Mouse (Mus musculus): ENCODE measurements around the gene Cdh4.

Gene Cdh4

DNA sequence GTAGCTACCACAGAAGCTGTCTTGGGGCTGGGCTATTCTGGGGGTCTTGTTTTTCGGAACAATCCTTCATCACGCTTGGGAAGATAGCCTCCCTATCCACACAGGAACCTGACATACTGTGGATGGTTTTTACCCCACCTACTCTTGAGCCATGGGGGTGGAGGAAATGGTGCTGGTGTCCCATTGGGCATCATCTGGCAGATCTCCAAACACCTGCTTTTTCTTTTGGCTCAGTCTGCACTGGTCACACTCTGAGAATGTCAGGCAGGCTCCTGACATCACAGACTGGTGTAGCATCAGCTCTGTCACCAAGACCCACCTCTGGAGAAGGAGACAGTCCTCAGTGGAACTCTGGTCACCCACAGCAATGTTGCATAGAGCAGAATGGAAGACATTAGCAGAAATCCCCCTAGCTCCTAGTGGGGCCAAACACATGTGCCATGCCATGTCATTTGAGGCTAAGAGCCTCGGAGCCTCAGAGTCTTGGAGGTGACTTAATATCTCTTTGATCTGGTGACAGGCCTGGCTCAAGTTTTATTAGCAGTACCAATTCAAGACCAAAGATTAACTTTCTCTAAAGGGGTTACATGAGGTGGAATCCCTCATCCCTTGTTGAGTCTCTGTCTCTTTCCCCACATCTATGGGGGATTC is 95.7 kb downstream of the Cdh4 start:
- no peak for DNase-seq (ENCODE audit: extremely low spot score, low read depth, low spot score)

DNA sequence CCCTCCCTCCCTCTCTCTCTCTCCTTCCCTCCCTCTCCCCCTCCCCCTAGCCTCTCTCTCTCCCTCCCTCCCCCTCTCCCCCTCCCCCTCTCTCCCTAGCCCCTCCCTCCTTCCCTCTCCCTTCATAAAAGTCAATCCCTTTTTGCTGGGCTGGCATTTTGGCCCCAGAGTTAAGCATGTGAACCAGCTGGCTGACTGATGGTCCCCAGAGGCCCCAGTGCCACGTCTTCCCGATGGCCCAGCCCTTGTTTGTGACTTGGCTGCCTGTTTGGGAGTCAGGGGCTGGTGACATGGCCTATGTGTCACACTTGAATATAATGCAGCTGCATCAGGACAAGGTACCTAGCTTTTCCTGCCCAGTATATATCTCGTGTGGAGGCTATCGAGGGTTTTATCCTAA is 96.3 kb downstream of the Cdh4 start:
- no peak for DNase-seq (ENCODE audit: extremely low spot score, low read depth, low spot score)

DNA sequence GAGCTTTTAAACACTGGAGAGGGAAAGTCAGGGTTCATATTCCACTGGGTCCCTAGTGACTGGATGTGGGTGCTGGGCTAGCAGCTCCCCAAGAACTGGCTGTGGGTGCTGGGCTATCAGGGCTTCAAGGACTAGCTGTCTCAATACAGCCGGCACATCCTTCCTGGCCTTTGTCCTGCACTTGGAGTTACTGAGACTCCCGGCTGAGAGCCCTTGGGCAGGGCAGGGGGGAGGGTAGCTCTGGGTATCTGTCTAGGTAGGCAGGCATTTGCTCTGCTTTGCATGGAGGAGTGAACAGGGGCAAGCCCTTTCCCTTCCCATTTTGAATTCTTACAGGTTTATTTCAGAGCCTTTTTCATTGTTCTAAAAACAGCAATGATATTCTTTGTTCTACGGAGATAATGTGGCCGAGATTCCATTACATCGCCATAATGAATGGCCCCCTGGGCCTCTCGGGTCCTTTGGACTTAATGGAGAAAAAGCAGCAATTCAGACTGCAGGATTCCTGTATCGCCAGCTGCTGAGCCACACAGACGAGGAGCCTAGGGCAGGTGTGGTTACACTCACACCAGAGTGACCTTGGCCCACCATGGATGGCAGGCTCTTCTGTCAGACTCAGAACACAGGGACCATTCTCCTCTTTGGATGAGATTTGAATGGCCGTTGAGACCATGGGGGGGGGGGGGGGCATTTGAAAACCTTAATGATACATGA is 97.5 kb downstream of the Cdh4 start:
- no peak for DNase-seq (ENCODE audit: extremely low spot score, low read depth, low spot score)

DNA sequence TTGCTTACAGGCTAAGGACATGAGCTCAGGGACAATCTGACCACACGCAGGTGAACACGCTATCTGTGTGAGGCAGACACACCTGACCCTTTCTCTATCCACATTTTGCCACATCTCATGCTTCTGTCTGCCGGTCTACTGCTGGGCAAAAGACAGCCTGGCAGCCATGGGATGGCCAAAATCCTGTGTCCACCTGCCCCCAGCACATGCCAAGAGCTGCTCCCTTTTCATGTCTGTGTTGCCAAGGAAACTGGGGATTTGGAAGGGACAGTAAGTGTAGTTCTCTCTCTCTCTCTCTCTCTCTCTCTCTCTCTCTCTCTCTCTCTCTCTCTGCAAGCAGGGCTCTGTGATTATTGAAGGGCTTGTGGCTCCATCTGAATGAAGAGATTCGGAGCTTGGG is 98.9 kb downstream of the Cdh4 start:
- no peak for DNase-seq (ENCODE audit: extremely low spot score, low read depth, low spot score)

DNA sequence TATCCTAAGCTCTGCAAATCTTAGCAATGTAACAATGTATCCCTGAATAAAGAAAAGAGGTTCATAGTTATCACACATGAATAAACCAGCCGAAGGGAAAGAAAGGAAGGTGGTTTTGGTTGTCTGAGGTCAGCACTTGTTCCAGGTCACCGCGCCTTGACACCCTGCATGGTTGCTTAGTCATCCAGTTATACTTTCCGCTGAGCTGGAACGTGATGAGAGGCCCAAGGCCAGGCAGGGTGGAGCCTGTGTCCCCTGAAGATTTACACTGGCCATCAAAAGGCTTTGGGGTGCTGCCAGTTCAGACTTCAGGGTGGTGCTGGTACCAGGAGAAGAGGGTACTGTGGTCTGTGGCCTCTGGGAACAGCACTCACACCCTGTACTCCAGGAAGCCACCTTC is 105.4 kb downstream of the Cdh4 start:
- no peak for DNase-seq (ENCODE audit: extremely low spot score, low read depth, low spot score)

DNA sequence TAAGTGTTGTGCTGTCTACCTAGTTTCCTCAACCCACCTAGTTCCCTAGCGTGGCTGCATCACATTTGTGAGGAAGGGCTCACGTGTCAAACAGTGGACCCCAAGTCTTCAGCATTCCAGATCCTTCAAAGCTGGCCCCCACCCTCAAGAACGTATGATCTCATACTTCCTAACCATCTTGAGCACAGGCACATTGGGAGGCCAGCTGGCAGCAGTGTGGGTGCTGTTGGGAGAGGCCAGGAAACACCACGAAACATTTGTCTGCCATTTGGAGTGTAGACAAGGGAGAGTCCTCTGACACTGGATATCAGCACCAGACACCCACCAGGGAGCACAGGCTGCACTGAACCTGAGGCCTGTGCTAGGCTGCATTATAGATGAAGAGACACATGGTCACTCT is 113.7 kb downstream of the Cdh4 start:
- no peak for DNase-seq (ENCODE audit: extremely low spot score, low read depth, low spot score)

DNA sequence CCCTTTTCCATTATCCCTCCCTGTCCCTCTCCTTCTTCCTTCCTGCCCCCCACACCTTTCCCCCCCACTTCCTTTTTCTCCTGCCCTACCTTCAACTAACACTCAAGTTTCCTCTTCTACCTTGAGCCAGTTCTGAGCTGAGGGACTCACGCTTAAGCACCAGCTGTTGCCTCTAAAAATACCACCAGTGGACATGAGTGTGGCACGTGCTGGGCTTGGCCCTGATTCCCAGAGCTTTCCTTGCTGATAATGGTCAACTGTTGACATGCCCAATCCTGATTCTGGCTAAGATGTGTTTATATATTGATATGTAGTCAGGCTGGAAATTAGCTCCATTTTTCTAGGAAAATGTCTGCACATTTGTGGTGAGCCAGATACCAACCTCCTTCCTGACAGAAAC is 120.1 kb downstream of the Cdh4 start:
- DNase-seq (ENCODE audit: extremely low spot score, low read depth, low spot score) = no peak

DNA sequence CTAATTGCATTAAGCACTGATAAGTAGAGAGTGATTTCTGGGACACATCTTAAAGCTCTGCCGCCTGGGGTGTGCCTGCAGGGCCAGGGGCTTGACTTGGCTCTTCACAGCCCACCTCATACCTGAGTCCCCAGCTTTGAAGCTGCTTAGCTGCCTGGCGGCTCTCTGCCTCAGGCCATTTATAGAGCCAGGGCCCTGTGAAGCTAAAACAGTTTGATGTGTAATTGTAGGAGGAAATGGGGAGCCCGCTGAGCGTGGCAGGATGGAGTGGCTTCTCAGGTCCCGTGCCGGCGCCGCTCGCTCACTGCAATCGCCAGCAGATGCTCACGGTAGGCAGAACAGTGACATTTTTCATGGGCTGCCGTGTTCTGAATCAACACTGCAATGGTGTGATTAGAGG is 123.4 kb downstream of the Cdh4 start:
- no peak for DNase-seq (ENCODE audit: extremely low spot score, low read depth, low spot score)

DNA sequence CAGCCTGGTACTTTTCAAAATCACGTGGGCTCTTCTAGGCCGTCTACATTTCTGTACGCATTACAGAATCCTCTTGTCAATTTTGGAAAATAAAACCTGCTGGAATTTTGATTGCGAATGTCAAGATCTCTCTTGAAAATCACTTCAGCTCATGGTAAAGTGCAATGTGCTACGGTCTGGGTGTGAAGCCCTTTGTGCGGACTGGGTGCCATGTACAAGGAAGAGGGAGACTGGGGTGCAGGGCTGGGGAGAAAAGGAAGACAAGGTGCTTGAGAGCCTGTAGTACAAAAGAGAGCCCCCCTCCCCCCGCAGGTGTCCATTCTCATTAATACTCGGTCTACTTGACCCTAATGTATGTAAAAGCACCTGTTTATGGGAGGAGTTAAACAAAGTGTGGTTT is 125.7 kb downstream of the Cdh4 start:
- DNase-seq (ENCODE audit: extremely low spot score, low read depth, low spot score) = no peak

DNA sequence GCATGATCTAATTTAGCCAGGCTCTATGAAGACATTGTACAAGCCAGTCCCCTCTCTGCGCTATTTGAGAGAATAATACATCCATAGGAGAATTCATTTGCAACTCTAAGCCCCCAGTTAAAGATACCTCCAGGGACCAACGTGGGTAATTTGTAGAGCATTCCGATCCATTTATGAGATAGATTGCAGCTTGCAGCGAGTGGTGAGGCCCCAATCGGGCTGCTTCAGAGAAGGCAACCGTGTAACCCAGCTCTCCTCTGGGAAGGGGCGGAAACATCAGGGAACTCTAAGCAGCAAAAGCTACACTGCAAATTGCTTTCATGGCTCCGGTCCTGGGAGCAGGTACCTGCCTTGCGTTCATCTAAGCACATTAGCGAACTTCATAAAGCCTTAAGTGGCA is 126.9 kb downstream of the Cdh4 start:
- DNase-seq (ENCODE audit: extremely low spot score, low read depth, low spot score) = no peak

DNA sequence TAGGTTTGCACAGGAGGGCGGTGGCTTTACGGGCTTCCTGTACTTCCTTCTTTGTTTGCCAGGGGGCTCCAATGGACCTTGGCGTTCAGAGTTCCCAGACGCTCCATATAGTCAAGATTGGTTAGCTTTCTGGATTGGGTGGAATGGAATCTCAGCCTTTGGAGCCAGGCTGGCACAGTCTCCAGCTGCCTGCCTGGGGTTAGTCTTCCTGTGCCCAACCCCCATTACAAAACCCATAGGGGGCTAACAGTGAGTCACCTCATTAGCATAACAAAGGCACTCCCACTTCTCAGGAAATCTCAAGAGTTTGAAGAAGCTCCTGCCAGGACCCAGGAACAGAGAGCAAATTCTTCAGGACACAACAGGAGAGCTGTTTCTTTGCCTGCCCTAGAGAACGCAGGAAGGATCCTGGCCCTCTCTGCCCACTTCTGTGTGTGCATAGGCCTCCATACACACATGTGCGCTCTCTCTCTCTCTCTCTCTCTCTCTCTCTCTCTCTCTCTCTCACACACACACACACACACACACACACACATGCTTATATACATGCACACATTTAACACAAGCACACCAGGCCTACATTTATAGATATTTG is 129.0 kb downstream of the Cdh4 start:
- DNase-seq (ENCODE audit: extremely low spot score, low read depth, low spot score) = no peak

DNA sequence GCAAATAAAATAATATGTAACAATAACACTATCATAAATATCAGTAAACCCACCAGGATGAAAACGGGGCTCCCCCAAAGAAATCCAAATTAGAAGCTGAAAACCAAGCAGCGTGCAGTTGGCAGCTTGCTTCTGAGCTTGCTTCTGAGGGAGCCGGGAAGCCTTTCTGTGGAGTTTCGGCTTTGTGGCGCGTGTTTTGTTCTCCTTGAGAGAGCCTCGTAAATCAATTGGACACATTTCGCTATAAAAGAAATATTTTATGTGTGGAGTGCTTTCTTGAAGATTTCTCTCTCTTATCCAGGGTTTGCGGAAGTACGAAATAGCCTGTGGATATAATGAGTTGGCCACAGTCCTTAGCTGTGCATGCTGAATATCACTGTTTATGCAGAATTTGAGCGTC is 131.1 kb downstream of the Cdh4 start:
- DNase-seq (ENCODE audit: extremely low spot score, low read depth, low spot score) = no peak

DNA sequence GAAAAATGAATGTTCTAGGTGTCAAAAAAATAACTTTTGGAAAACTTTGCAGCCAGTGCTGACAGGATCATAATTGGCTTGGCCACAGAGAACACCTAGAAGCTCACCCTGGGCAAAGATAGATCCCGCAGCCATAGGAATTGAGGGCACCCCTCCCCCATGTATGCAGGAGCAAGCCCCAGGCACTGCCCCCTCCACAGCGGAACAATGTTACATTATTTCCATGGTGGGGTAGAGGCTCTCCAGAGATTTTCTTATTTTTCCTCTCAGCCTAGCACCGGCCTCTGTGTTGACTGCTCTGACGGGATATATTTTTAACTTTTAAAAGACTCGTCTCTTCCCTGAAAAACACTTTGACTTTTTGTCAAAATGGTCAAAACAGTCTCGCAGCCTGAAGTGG is 131.6 kb downstream of the Cdh4 start:
- no peak for DNase-seq (ENCODE audit: extremely low spot score, low read depth, low spot score)

DNA sequence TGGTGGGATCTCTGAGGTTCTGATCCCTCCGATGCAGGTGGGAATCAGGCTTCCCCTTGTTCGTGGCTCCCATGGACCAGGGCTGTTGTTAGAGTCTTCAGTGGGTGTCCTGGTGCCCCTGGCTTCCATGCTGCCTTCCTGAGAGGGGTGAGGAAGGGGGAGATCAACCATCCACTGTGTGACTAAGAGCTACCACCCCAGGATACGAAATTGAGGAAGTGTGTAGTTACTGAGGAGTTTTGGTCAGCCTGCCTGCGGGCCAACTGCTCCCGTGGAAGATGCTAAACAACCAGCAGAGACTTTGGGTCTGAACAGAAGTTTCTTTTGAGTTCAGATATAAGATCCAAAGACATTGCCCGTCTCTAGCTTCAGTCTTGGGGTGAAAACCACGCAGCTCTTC is 133.4 kb downstream of the Cdh4 start:
- DNase-seq (ENCODE audit: extremely low spot score, low read depth, low spot score) = no peak

DNA sequence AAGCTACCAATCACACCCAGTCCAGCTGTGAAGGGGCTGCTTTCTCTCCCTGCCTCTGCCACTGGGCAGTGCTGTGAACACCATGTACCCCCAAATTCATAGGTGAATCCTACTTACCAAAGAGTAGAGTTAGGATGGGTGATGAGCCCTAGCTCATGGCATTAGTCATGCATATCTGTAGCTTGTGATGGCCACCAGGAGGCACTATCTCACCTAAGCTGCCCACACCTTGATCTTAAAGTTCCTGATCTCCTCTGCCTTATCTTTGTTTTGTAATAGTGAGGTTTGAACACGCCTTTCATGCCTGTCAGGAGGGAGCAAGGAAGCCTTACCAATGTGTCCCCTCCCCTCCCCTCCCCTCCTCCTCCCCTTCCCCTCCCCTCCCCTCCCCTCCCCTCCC is 134.0 kb downstream of the Cdh4 start:
- no peak for DNase-seq (ENCODE audit: extremely low spot score, low read depth, low spot score)

DNA sequence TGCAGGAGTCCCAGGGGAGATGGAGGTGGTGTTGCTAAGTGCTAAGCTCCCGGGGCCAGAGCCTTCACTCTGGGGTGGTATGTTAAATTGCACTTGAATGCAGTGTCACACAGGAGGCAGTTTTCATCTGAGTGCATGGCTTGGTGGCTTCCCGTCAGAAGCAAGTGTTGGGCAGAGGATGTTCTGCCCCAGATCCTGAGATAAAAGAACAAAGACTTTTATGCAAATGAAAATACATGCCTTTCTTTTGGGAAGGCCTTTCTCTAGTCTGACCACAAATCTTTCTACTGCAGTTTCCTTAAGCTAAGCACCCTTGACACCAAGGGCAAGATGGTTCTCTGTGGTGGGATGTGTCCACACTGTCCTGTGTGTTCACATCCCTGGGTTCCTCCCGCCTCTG is 136.1 kb downstream of the Cdh4 start:
- no peak for DNase-seq (ENCODE audit: extremely low spot score, low read depth, low spot score)

DNA sequence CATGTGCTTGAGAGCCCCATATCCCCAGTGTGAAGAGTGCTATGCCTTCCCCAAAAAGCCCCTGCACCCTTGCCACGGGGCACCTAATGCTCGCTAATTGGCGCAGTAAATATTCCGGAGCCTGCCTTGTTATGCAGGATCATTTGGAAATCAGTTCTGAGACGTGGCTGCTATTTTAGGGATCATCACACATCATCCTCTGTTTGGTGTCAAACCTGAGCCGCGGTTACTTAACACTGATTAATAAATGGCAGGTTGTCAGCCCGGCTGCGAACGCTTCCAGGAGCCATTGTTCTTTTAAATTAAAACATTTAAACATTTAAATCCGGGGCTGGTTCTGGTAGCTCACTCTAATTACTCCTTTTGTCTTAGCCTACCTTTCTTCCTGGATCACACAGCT is 136.6 kb downstream of the Cdh4 start:
- no peak for DNase-seq (ENCODE audit: extremely low spot score, low read depth, low spot score)

DNA sequence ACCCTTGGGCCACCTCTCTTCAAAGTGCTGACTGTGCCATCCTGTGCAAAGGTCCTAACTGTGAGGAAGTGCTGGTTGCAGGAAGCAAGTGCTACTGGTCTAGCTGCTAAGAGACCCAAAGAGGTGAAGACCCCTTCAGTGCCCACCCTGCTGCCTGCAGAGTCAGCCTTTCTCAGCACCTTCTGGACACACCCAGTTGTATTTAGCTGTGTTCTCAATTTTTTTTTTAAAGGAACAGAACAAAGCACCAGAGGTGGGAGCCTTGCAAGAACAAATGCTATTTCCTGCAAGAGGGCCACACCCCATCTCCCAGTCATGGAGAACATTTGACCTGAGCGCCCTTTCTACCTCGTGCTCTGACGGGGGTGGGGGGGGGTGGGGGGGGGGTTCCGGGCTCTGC is 138.2 kb downstream of the Cdh4 start:
- no peak for DNase-seq (ENCODE audit: extremely low spot score, low read depth, low spot score)

DNA sequence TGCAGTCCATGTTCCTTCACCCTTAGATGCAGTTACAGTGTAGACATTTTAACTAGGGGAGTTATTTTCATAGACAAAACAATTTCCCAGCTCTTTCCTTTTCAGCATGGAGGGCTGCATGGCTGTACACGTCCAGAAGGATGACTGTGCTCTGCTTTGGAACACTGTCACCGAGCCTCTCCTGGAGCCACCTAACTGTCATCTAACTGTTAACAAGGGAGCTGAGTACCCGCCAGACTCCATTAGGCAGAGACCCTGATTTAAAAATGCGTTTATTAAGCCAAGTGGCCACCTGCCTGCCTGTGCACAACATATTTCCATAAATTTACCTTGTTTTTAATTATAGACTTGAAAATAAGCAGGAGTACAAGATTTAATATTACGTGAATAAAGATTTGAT is 138.8 kb downstream of the Cdh4 start:
- no peak for DNase-seq (ENCODE audit: extremely low spot score, low read depth, low spot score)

DNA sequence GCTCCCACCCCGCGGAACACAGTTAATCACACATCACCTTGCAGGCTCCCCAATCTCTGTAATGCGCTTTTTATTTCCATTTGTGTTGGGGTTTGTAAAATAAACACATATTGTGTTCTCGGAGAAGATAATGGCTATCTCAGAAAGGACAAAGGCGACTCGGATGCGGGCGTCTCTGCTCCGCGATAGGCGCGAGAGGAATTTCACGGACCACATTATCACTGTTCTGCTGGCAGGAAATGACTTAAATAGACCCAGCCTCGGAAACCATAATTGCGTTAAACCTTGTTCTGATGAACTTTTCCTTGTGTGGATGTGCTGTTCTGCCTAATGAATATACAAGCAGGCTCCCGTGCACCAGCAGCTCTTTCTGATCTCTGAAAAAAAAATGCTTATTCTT is 140.7 kb downstream of the Cdh4 start:
- no peak for DNase-seq (ENCODE audit: extremely low spot score, low read depth, low spot score)

DNA sequence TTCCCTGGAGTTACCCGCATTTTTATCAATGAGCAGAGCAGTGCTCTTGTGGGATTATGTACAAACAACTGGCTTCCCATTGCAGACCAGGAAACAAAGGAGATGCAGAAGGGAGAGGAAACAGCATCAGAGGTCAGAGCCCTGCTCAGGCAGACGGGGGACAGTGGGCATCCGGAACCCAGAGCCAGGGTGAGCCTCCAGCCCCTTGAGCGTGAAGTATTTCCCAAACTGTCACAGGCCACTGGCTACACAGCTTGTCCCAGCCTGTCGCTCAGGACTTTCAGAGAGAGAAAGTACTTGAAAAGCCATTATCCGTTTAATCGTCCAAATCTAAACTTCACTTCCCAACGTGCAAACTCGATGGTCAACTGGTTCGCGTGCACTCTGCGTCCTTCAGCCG is 142.4 kb downstream of the Cdh4 start:
- no peak for DNase-seq (ENCODE audit: extremely low spot score, low read depth, low spot score)

DNA sequence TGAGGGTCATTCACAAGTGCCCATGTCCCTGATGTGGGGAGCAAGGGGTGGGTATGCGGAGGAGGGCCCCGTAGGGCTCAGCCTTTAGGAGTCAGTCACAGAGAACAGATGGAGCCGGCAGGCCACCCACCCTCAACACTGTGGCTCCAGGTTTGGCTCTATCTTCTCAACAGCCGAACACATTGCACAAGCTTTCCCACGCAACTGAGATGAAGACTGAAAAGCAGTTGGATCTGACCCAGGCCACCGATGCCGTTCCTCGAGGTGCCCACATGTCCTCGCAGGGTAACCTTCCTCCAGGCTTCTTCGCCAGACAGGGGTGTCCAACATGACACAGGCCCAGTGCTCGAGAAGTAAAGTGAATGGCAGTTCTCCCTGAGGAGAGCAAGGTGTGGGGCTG is 144.2 kb downstream of the Cdh4 start:
- no peak for DNase-seq (ENCODE audit: extremely low spot score, low read depth, low spot score)

DNA sequence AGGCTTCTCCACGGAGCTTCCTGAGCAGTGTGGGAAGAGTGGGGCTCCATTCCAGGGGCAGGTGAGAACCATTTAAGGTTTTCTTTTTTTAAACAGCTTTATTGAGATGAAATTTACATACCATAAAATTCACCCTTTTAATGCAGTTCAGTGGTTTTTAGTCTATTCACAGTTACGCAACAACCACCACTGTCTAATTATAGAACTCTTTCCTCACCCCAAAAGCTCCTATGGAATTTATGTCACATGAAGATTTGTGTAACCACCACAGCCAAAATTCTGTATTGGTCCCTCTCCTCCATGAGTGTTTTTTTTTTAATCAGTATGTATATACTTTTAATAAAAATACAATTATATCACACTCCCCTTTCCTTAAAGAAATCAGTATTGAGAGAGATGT is 144.8 kb downstream of the Cdh4 start:
- no peak for DNase-seq (ENCODE audit: extremely low spot score, low read depth, low spot score)
